In the genomic region with DNA sequence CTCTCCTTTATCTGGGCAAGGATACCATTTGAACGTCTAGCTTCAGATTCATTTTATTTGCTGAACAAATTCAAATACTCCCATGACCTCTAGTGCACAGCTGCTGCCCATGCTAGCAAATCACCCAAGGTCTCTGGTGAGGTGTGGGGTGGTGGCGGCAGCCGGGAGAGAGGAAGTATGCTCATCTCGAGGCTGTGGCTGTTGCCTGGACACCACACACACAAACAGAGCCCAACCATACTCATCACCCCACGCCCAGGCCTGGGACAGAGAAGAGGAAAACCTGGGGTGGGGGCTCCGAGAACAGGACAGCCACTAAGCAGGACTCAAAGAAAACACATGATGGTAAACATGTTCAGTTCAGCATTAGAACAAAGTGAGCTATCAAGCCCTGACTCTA, we compare ENCODE assay signal across 9 mouse cellular contexts. TPM values are rescaled to one million over a fixed set of nuclear protein-coding genes. Genes with fewer than 3 reads are reported as not detected.
DNase-seq lines count a peak whose midpoint lies in the region; ATAC-seq lines count a peak whose summit lies in the region.
"Had no signal": no experiment of that assay in that cellular context is flagged by ENCODE, and none has a peak within 500 bp of the region (broad histone marks: within the 10 kb centered on the region; RNA-seq: fewer than 3 reads in every experiment).

No protein-coding gene starts in this region.

- H3K4me3 ChIP-seq in heart, embryonic 13.5 days, result no peak overlapping the region
- H3K4me3 ChIP-seq in liver, embryonic 16.5 days (ENCODE audit: low read depth, low read length), result no peak overlapping the region
- H3K4me3 ChIP-seq: limb, embryonic 12.5 days had no signal

- whole genome bisulfite sequencing in heart, embryonic 13.5 days, result 20% methylated on average over 6 of the region's 6 CpGs
- WGBS in liver, embryonic 16.5 days (ENCODE audit: insufficient replicate concordance), result 28% methylated on average over 6 of the region's 6 CpGs

- no peak overlapping the region for H3K4me2 ChIP-seq in heart, embryonic 13.5 days
- no peak overlapping the region for H3K4me2 ChIP-seq in liver, embryonic 16.5 days (ENCODE audit: low read depth, low read length)
- H3K4me2 ChIP-seq: limb, embryonic 12.5 days had no signal

- no peaks in the 10 kb centered on the region for H3K27me3 ChIP-seq in heart, embryonic 13.5 days (replicated peaks)
- H3K27me3 ChIP-seq in liver, embryonic 16.5 days (ENCODE audit: control insufficient read depth, insufficient read depth, low read depth, low read length), result no peaks in the 10 kb centered on the region
- no peaks in the 10 kb centered on the region for H3K27me3 ChIP-seq in splenic B cell, adult 2 months (ENCODE audit: control insufficient read depth, insufficient read depth, low read length, poor library complexity, severe bottlenecking)
- H3K27me3 ChIP-seq: limb, embryonic 12.5 days had no signal

- H3K4me1 ChIP-seq in heart, embryonic 13.5 days, result peaks cover 31% of the 10 kb centered on the region
- peaks cover 32% of the 10 kb centered on the region for H3K4me1 ChIP-seq in liver, embryonic 16.5 days (ENCODE audit: control insufficient read depth, low read depth, low read length)
- H3K4me1 ChIP-seq: limb, embryonic 12.5 days had no signal

- DNase-seq in spleen, adult 18-20 months, result peak; percentile 27 to 40
- no peak for DNase-seq in spleen, postnatal 10 days (ENCODE audit: low spot score in 2 of 2)
- DNase-seq in splenic B cell, adult 2 months (ENCODE audit: low read depth, low spot score), result peak; percentile 82
- DNase-seq in urinary bladder, postnatal 10 days (ENCODE audit: low spot score), result no peak
- no peak for DNase-seq in kidney, postnatal 10 days
- no peak for DNase-seq in kidney, adult 8-10 months

- H3K36me3 ChIP-seq in heart, embryonic 13.5 days, result peaks cover 56% of the 10 kb centered on the region
- H3K36me3 ChIP-seq in liver, embryonic 16.5 days (ENCODE audit: control insufficient read depth, insufficient read depth), result peaks cover 47% of the 10 kb centered on the region
- H3K36me3 ChIP-seq in splenic B cell, adult 2 months (ENCODE audit: control insufficient read depth, insufficient read depth, low read length, poor library complexity, severe bottlenecking), result peaks cover 4% of the 10 kb centered on the region

- peak overlapping the region; percentile 59; the same call in 1 of the 2 replicates for H3K9ac ChIP-seq in heart, embryonic 13.5 days
- no peak overlapping the region for H3K9ac ChIP-seq in liver, embryonic 16.5 days (ENCODE audit: low read depth, low read length)
- H3K9ac ChIP-seq: limb, embryonic 12.5 days had no signal

- H3K27ac ChIP-seq in heart, embryonic 13.5 days (replicated peaks), result peak overlapping the region; percentile 36
- 0 out of 2 replicates have a peak overlapping the region, but pooled peaks have one; percentile 14 for H3K27ac ChIP-seq in liver, embryonic 16.5 days (ENCODE audit: low read length)
- H3K27ac ChIP-seq: limb, embryonic 12.5 days had no signal

- ATAC-seq in heart, embryonic 13.5 days (ENCODE audit: extremely low read depth, insufficient number of reproducible peaks, low FRiP score, low TSS enrichment), result no peak; the same call in 1 of the 2 replicates
- peak; percentile 60 for ATAC-seq in liver, embryonic 16.5 days (ENCODE audit: low read depth)

- no peaks in the 10 kb centered on the region for H3K9me3 ChIP-seq in heart, embryonic 13.5 days
- H3K9me3 ChIP-seq in liver, embryonic 16.5 days (replicated peaks; ENCODE audit: control insufficient read depth, low read length), result no peaks in the 10 kb centered on the region; the same call in 1 of the 2 replicates
- H3K9me3 ChIP-seq: limb, embryonic 12.5 days had no signal

RNA-seq across cellular contexts. Expression of a gene that starts 11.5 kb away (rescaled TPM):
- polyA plus RNA-seq in heart, embryonic 13.5 days (2015; fragmentation: Nextera tagmentation; extraction: Ambion mirVana), result 7.2 and 7.4 TPM in 2 replicates
- polyA plus RNA-seq in liver, embryonic 16.5 days (2015; fragmentation: Nextera tagmentation; extraction: Ambion mirVana), result 2.4 and 3.4 TPM in 2 replicates

RNA-seq across cellular contexts. Expression of a gene that starts 16.1 kb away (rescaled TPM):
- 2.4 TPM in 2 replicates for polyA plus RNA-seq in heart, embryonic 13.5 days (2015; fragmentation: Nextera tagmentation; extraction: Ambion mirVana)
- 38.2 and 39.0 TPM in 2 replicates for polyA plus RNA-seq in liver, embryonic 16.5 days (2015; fragmentation: Nextera tagmentation; extraction: Ambion mirVana)

RNA-seq across cellular contexts. Expression of a gene that starts 37.6 kb away (rescaled TPM):
- 74.0 and 79.9 TPM in 2 replicates for polyA plus RNA-seq in heart, embryonic 13.5 days (2015; fragmentation: Nextera tagmentation; extraction: Ambion mirVana)
- 46.8 and 49.1 TPM in 2 replicates for polyA plus RNA-seq in liver, embryonic 16.5 days (2015; fragmentation: Nextera tagmentation; extraction: Ambion mirVana)

RNA-seq across cellular contexts. Expression of a gene that starts 43.1 kb away (rescaled TPM):
- 0.46 and 0.91 TPM in 2 replicates for polyA plus RNA-seq in heart, embryonic 13.5 days (2015; fragmentation: Nextera tagmentation; extraction: Ambion mirVana)
- polyA plus RNA-seq in liver, embryonic 16.5 days (2015; fragmentation: Nextera tagmentation; extraction: Ambion mirVana), result 0.14 TPM in 1 of 2 replicates, not detected in the other

RNA-seq across cellular contexts. Expression of a gene that starts 43.5 kb away (rescaled TPM):
- 0.04 TPM in 1 of 2 replicates, not detected in the other for polyA plus RNA-seq in heart, embryonic 13.5 days (2015; fragmentation: Nextera tagmentation; extraction: Ambion mirVana)
- 0.02 TPM in 1 of 2 replicates, not detected in the other for polyA plus RNA-seq in liver, embryonic 16.5 days (2015; fragmentation: Nextera tagmentation; extraction: Ambion mirVana)
- polyA plus RNA-seq: limb, embryonic 12.5 days had no signal

Comparison
In these comparisons a context has a peak if more than half of its experiments do, and no peak if none do; other contexts are left out.
1. DNase-seq: peak in spleen, adult 18-20 months (2 of 2) and splenic B cell, adult 2 months (single experiment); none in spleen, postnatal 10 days (0 of 2), urinary bladder, postnatal 10 days (single experiment), kidney, postnatal 10 days (single experiment) and kidney, adult 8-10 months (0 of 2).
2. RNA of a gene that starts 16.1 kb away (polyA plus RNA-seq): 38.2 to 39.0 TPM in liver, embryonic 16.5 days; 2.4 TPM in heart, embryonic 13.5 days; every median in the first group is over 10 times any median in the second.